Mouse (Mus musculus): ENCODE measurements at regions not wholly inside any gene's neighbourhood (a gene's known extent, or its start where the extent isn't known, plus 50 kb on each side); places are given as distances from the start of the nearest gene placed in this dataset.

GRCm38 (mm10) chr2:159481399-159482080 lies 686.9 kb downstream of the Dhx35 start:
- no peak for TF ChIP-seq CTCF (IDR thresholded peaks at IDR 0.05; ENCODE audit: low read depth, low read length)
- TF ChIP-seq TAL1 (conservative IDR thresholded peaks at IDR 0.05; ENCODE audit: low read depth, low read length): no peak

Measured in G1E (cell line).